Mouse (Mus musculus): ENCODE measurements around the gene Reg4.

GRCm38 (mm10) chr3:98249833-98250448 is 28.0 kb downstream of the Reg4 start:
- TF ChIP-seq CTCF (IDR thresholded peaks at IDR 0.05; ENCODE audit: low read depth, low read length) (no peak), GATA1 (IDR thresholded peaks at IDR 0.05; ENCODE audit: borderline replicate concordance, low read length) (no peak), GATA2 (IDR thresholded peaks at IDR 0.05; ENCODE audit: borderline replicate concordance, low read depth, low read length) (no peak)
